Mouse (Mus musculus): Measurements from ENCODE around the gene Krt80. TPM values are rescaled to one million over a fixed set of nuclear protein-coding genes. Genes with fewer than 3 reads are reported as not detected.

Gene Krt80
- polyA plus RNA-seq, 1 experiment from 2014 or later, result 1.2 TPM

DNA sequence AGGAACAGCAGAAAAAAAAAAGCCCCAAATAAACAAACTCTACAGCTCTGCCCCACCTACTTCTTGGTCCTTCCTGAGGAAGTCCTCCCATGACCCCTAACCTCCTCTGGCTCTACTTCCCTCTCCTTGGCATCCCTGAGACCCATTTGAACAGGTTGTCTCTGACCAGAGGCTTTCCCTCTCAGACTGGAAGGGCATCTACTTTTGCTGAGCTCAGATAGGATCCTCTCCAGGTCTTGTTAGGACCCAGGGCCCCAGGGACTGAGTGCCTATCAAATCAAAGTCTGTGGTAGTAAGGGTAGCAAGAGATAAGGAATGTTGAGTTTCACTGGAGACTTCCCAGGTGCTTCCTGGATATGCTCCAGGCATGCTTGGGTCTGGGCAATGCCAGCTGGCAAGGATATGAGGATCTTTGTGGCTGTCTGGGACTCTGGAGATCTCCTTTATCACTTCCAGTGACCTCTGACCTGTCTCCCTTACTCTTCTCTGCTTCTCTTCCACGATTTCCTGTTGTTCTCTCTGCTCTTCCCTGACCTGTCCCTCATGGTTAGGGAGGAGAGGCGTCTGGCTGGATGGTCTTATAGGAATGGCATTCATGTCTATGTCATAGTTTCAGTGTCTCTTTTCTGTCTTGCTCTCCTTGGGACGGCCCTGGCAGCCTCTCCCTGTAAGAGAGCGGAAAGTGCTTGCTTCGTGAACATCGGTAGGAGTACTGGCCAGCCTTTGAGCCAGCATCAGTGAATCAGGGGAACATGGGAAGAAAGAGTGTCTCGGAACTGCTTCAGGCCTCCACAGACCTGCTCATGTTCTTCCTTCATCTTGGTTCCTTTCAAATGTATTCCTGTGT is 2.4 kb upstream of the Krt80 start:
- peaks cover 53% of the 10 kb centered on the region for H3K4me1 ChIP-seq (replicated peaks)
- H3K9ac ChIP-seq, result no peak overlapping the region
- no peaks in the 10 kb centered on the region for H3K36me3 ChIP-seq
- H3K4me3 ChIP-seq (replicated peaks), result no peak overlapping the region
- H3K4me2 ChIP-seq (replicated peaks), result no peak overlapping the region
- WGBS, result 62% methylated on average over 7 of the region's 7 CpGs
- no peaks in the 10 kb centered on the region for H3K27me3 ChIP-seq (replicated peaks)
- H3K9me3 ChIP-seq, result no peaks in the 10 kb centered on the region
- no peak for ATAC-seq
- H3K27ac ChIP-seq, result 0 out of 2 replicates have a peak overlapping the region, but pooled peaks have one; percentile 0

DNA sequence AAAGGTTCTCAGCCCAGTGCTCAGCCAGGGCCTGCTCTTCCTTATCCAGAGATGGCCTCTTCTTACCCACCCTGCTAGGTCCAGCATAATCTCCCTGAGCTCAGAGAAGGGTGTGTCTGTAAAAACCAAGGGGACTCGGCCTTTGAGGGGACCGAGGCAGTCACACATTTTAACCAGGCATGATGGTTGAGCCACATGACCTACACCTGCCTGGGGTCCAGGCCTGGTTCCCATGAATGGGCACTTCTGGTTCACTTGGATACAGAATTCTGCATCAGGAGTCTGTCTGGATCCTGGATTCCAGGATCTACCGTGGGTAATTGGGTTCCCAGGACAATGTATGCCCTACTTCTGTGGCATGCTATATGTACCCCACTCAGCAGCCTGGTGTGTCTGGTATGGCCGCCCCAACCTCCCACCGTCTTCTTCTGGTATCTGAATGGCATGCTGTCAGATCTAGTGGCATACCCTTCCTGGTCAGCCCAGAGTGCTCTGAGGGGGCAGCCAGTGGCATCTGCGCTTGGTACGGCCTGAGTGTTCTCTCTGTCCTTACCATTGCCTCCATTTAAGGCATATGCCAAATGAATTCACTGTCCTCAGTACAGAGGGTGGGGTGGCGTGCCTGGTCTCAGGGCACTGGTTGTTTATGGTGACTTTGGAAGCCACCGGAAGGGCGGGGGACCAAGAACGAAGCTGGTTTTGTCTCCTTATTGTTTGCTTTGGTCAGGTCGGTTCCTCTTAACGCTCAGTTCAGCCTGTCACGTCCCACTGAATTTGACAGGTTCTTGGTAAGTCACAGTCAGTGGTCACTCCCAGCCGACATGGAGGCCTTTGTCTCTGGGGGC is 1.4 kb upstream of the Krt80 start:
- H3K9ac ChIP-seq, result no peak overlapping the region
- H3K4me3 ChIP-seq (replicated peaks), result no peak overlapping the region
- no peak for ATAC-seq

DNA sequence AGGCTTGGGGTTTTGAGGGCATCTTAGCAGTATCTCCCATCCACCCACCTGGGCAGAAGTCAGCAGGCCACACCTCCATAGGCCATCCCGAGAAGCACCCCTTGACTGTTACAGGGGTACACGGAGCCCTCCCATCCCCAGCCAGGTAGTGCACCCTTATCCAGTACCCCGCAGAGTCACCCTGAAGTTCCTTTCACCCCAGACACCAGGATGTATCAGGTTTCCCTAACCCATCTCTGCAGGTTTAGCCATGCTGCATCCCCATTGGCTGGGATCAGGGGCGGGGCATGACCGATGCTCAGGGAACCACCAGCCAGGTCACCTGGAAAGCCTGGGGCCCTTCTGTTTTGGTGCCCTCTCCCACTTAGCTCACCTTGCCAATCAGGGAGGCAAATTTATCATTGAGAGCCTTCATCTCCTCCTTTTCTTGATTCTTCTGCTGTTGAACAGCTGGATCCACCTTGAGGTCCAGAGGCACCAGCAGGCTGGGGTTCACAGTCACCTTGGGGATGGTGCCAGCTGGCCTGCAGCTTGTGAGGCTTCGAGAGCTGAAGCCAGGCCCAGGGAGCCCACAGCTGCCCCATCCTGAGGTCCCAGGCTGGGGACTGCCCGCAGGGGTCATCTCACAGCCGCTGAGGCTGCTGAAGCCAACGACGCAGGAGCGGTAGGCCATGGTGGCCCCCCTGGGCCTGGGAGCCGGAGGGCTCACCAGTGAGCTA is 421 bp downstream of the Krt80 start:
- no peak overlapping the region for H3K9ac ChIP-seq
- no peaks in the 10 kb centered on the region for H3K36me3 ChIP-seq
- H3K9me3 ChIP-seq, result no peaks in the 10 kb centered on the region
- H3K27me3 ChIP-seq (replicated peaks), result no peaks in the 10 kb centered on the region
- peak overlapping the region; percentile 71 for H3K27ac ChIP-seq
- ATAC-seq, result peak; percentile 5; the same call in 1 of the 2 replicates
- H3K4me1 ChIP-seq (replicated peaks), result peaks cover 62% of the 10 kb centered on the region
- H3K4me2 ChIP-seq (replicated peaks), result 0 out of 2 replicates have a peak overlapping the region, but pooled peaks have one; percentile 26
- no peak overlapping the region for H3K4me3 ChIP-seq (replicated peaks)
- WGBS, result 48% methylated on average over 12 of the region's 12 CpGs

More for the DNA sequence above, 1.4 kb upstream of the Krt80 start:
- Histone ChIP-seq H3K27ac (no peak overlapping the region; the same call in 1 of the 2 replicates), H3K27me3 (replicated peaks) (no peaks in the 10 kb centered on the region), H3K4me1 (replicated peaks) (peaks cover 59% of the 10 kb centered on the region), H3K4me2 (replicated peaks) (no peak overlapping the region), H3K9me3 (no peaks in the 10 kb centered on the region), H3K36me3 (no peaks in the 10 kb centered on the region)
- WGBS, result 85% methylated on average over 15 of the region's 15 CpGs

DNA sequence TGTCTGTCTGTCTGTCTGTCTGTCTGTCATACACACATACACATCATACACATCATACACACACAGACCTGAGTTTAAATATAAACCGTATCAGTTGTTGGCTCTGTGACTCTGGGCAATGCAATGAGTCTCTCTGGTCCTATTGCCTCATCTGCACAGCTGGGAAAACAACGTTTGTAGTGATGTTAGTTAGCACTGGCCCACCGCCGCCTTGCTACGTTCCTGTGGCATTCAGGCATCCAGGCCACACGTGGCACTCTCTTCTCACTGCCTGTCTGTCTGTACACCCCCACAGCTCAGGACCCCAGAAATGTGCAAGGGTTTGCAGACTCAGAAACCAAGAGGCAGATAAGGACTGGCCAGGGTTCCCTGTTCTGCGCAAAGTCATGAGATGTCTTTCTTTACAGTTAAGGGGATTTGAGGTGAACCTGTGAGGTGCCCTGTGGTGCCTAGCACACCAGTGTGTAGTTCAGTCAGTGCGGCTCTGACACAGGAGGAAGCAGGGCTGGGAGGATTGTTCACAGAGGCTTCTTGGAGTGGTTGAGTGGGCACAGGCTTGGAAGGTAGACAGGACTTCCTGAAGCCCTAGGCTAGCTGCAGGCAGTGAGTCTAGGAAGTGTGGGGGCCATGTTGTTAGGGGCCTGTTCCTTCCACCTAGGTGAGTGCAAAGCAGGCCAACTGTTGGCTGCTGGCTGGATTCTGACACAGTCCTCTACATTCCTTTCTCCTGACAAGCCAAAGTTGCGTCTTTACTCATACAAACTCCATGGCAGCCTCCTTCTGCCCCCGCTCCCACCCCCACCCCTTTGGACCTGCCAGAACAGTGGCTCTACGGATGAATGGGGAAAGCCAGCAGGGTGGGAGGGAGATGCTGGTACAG is 1.2 kb downstream of the Krt80 start:
- ATAC-seq, result no peak
- H3K4me3 ChIP-seq (replicated peaks), result no peak overlapping the region
- no peak overlapping the region for H3K27ac ChIP-seq
- H3K27me3 ChIP-seq (replicated peaks), result no peaks in the 10 kb centered on the region
- no peaks in the 10 kb centered on the region for H3K9me3 ChIP-seq
- H3K4me2 ChIP-seq (replicated peaks), result no peak overlapping the region
- no peaks in the 10 kb centered on the region for H3K36me3 ChIP-seq
- peaks cover 60% of the 10 kb centered on the region for H3K4me1 ChIP-seq (replicated peaks)
- no peak overlapping the region for H3K9ac ChIP-seq
- WGBS, result 74% methylated on average over 11 of the region's 11 CpGs

DNA sequence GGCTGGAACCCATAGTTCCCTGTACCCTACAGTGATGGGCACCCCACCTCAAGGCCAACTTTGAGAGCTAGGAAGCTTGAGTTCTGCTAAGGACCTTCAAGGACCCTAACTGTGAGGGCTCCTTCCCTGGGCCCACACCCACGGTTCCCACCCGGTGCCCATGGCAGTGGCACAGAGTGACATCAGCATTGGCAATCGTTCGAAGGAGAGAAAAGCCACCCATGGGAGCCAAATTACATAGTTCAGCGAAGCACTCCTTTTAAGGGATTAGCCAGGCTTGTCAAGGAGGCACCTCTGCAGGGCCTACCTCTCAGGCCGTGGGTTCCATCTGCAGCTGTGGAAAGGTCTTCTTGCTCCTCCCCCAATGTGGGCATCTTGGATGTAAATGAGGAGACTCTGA is 1.9 kb downstream of the Krt80 start:
- Histone ChIP-seq H3K4me2 (replicated peaks) (no peak overlapping the region), H3K9ac (no peak overlapping the region), H3K27me3 (replicated peaks) (no peaks in the 10 kb centered on the region), H3K27ac (no peak overlapping the region), H3K36me3 (no peaks in the 10 kb centered on the region), H3K9me3 (no peaks in the 10 kb centered on the region), H3K4me1 (replicated peaks) (peaks cover 56% of the 10 kb centered on the region), H3K4me3 (replicated peaks) (no peak overlapping the region)
- 85% methylated on average over 6 of the region's 6 CpGs for WGBS
- ATAC-seq, result no peak

DNA sequence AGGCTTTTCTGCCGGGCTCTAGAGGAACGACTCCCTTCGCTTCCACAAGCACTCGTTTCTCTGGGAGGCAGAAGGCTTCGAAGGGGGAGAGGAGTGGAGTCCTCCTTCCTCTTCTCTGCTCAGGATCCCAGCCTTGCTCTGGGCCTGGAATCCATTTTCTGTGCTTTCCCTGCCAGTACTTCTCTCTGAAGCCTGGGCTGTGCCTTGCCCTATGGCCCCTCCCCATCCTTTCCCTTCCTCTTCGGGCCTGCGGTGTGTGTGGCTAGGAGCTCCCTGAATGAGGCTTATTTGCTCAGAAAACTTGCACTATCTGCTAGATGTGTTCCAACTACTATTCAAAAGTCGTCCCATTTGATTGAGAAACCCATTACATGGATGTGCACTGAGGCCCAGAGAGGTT is 2.5 kb downstream of the Krt80 start:
- ATAC-seq, result no peak
- Histone ChIP-seq H3K9ac (no peak overlapping the region), H3K27ac (no peak overlapping the region), H3K4me2 (replicated peaks) (no peak overlapping the region), H3K9me3 (no peaks in the 10 kb centered on the region), H3K36me3 (no peaks in the 10 kb centered on the region), H3K4me1 (replicated peaks) (peaks cover 51% of the 10 kb centered on the region), H3K27me3 (replicated peaks) (no peaks in the 10 kb centered on the region), H3K4me3 (replicated peaks) (no peak overlapping the region)
- WGBS, result 72% methylated on average over 8 of the region's 8 CpGs

DNA sequence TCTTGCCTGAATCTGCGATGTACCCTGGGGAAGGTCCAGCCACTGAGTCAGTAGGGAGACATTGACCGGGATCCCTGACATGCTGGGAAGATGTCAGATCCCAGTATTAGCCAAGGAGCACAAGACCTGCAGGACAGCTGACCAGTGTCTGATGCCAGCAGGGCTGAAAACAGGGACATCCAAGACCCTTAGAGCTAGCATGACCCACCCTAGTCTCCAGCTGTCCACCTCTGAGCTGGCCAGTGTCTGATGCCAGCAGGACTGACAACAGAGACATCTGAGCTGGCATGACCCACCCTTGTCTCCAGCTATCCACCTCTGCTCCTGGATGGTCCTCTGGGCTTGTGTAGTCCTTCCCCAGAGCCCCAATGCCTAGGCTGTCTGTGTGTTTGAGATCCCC is 3.0 kb downstream of the Krt80 start:
- H3K9me3 ChIP-seq, result no peaks in the 10 kb centered on the region
- H3K36me3 ChIP-seq, result no peaks in the 10 kb centered on the region
- no peak overlapping the region for H3K27ac ChIP-seq
- no peak overlapping the region for H3K4me3 ChIP-seq (replicated peaks)
- H3K9ac ChIP-seq, result no peak overlapping the region
- H3K27me3 ChIP-seq (replicated peaks), result no peaks in the 10 kb centered on the region
- H3K4me2 ChIP-seq (replicated peaks), result no peak overlapping the region
- WGBS, result 60% methylated on average over 2 of the region's 2 CpGs
- ATAC-seq, result no peak
- H3K4me1 ChIP-seq (replicated peaks), result peaks cover 46% of the 10 kb centered on the region

DNA sequence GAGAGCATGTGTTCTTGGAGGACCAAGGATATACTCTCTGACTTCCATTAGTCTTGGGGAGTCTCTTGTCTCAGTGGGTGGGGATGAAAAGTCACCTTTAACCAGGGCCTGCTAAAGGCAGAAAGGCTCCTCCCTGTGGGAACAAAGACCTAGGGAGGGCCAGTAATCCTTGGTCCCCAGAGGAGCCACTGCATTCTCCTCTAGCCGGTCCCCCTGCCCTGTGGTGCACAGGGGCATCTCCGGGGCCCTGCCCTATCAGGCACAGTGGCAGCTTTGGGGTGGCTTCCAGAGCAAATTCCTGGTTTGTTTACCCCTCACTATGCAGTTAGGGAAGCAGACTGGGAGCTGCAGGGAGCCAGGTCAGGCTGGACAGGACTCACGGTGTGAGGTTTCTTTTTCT is 3.5 kb downstream of the Krt80 start:
- 38% methylated on average over 3 of the region's 3 CpGs for WGBS
- H3K27ac ChIP-seq, result no peak overlapping the region
- H3K4me1 ChIP-seq (replicated peaks), result peaks cover 43% of the 10 kb centered on the region

DNA sequence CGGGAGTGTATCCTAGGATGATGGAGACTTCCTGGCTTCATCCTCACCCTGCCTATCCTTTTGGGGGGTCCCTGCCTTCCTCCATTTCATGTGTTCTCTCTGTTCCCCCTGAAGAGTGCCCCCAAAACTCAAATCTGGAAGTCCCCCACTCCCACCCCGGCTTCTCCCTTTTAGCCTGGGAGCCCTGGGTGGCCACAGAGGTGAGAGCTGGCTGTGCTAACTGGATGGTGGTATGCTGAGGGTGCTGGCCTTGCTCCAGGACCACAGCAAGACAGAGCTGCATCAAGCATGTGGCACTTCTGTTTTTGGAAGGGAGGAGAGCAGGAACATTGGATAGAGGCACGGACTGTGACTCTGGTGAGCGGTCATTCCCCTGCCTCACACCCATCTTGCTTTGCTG is 4.2 kb downstream of the Krt80 start:
- no peak overlapping the region for H3K4me3 ChIP-seq (replicated peaks)
- H3K4me1 ChIP-seq (replicated peaks), result peaks cover 37% of the 10 kb centered on the region
- no peaks in the 10 kb centered on the region for H3K36me3 ChIP-seq
- H3K4me2 ChIP-seq (replicated peaks), result no peak overlapping the region
- H3K27me3 ChIP-seq (replicated peaks), result no peaks in the 10 kb centered on the region
- H3K9ac ChIP-seq, result no peak overlapping the region
- no peaks in the 10 kb centered on the region for H3K9me3 ChIP-seq
- no peak overlapping the region for H3K27ac ChIP-seq
- 59% methylated on average over 4 of the region's 4 CpGs for WGBS
- ATAC-seq, result no peak

More for the DNA sequence above, 3.5 kb downstream of the Krt80 start:
- no peaks in the 10 kb centered on the region for H3K9me3 ChIP-seq
- no peak overlapping the region for H3K4me3 ChIP-seq (replicated peaks)
- H3K4me2 ChIP-seq (replicated peaks), result no peak overlapping the region
- no peak for ATAC-seq
- H3K27me3 ChIP-seq (replicated peaks), result no peaks in the 10 kb centered on the region
- no peak overlapping the region for H3K9ac ChIP-seq
- no peaks in the 10 kb centered on the region for H3K36me3 ChIP-seq

DNA sequence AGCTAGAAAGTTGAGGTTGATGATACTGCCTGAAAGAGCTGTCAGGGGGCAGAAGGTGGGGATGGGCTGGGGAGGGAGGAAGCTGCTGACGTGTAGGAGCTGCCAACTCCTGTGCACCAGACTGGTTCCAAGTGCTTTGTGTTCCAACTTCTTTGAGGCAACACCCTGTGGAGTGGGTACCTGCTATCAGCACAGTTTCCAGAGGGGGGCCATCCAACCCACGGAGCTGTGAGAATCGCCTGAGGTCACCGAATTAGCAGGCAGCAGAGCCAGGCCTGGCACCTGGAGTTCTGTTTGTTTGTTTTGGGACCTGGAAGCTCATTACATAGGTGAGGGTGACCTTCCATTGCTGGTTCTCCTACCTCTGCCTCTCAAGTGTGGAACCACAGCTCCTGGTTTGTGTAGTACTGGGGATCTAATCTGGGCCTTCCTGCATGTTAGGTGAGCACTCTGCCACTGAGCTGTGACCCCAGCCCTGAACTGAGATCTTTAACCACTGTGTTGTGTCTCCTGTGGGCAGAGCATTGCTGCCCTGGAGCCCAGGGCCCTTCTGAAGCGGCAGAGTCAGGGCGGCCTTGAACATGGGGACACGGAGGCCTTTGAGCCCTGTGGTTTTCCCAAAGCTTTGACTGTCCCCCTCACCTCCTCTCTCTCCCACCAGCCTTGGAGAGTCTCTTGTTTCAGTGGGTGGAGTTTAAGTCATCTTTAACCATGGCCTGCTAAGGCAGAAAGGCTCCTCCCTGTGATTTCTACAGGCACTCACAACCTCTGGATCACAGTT is 4.9 kb downstream of the Krt80 start:
- Histone ChIP-seq H3K4me2 (replicated peaks) (no peak overlapping the region), H3K27me3 (replicated peaks) (no peaks in the 10 kb centered on the region), H3K4me1 (replicated peaks) (peaks cover 31% of the 10 kb centered on the region), H3K36me3 (no peaks in the 10 kb centered on the region), H3K9ac (no peak overlapping the region), H3K27ac (no peak overlapping the region), H3K9me3 (no peaks in the 10 kb centered on the region), H3K4me3 (replicated peaks) (no peak overlapping the region)
- 65% methylated on average over 7 of the region's 7 CpGs for WGBS
- ATAC-seq, result no peak

DNA sequence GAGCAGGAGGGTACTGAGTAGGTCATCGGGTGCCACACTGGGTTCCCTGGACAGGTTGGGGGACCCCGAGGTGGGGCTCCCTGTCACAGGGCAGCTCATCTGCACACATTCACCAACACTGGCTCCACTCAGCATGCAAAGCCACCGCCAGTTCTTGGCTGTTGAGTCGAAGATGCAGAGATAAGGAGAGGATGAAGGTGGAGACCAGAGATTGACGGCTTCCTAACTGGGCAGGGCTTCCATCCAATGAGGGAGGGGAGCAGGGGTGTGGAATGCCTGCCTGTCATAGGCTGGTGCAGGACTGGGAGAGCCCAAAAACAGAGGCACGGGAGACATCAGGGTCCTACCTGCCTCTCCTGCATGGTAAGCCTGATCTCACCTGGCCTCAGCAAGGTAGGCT is 5.5 kb downstream of the Krt80 start:
- Histone ChIP-seq H3K4me1 (replicated peaks) (peaks cover 24% of the 10 kb centered on the region), H3K36me3 (no peaks in the 10 kb centered on the region), H3K9me3 (no peaks in the 10 kb centered on the region), H3K27ac (no peak overlapping the region), H3K27me3 (replicated peaks) (no peaks in the 10 kb centered on the region), H3K4me3 (replicated peaks) (no peak overlapping the region), H3K4me2 (replicated peaks) (no peak overlapping the region), H3K9ac (no peak overlapping the region)
- ATAC-seq, result no peak
- 57% methylated on average over 6 of the region's 6 CpGs for WGBS

Measured in intestine, embryonic 15.5 days (tissue).